Mouse (Mus musculus): ENCODE results near the gene Peli2.
"Not testable (repeated sequence)": the region's sequence is repeated elsewhere in the genome, so short reads cannot be mapped to it uniquely, and the experiment has no call there.

The Peli2 gene

GRCm38 (mm10) chr14:48120752-48121528, at the start of gene Peli2:
Gene Peli2 (plus strand): TSS chr14:48120823.
- DNase-seq (ENCODE audit: low read depth, low spot score): peak; percentile 58

GRCm38 (mm10) chr14:48072104-48072503, 48.5 kb upstream of the Peli2 start:
- DNase-seq (ENCODE audit: low read depth, low spot score): no peak

- peak; percentile 13 for DNase-seq (ENCODE audit: low read depth, low spot score)
Measured at GRCm38 (mm10) chr14:48073247-48074161, 47.1 kb upstream of the Peli2 start.

- not testable (repeated sequence) for DNase-seq (ENCODE audit: low read depth, low spot score)
Measured at GRCm38 (mm10) chr14:48079574-48079973, 41.0 kb upstream of the Peli2 start.

- DNase-seq (ENCODE audit: low read depth, low spot score): peak; percentile 11
Measured at GRCm38 (mm10) chr14:48083836-48084812, 36.5 kb upstream of the Peli2 start.

- DNase-seq (ENCODE audit: low read depth, low spot score): no peak
Measured at GRCm38 (mm10) chr14:48086682-48087297, 33.8 kb upstream of the Peli2 start.

GRCm38 (mm10) chr14:48087298-48087830, 33.3 kb upstream of the Peli2 start:
- no peak for DNase-seq (ENCODE audit: low read depth, low spot score)

GRCm38 (mm10) chr14:48090465-48090864, 30.2 kb upstream of the Peli2 start:
- no peak for DNase-seq (ENCODE audit: low read depth, low spot score)

- no peak for DNase-seq (ENCODE audit: low read depth, low spot score)
Measured at GRCm38 (mm10) chr14:48091160-48091559, 29.5 kb upstream of the Peli2 start.

- no peak for DNase-seq (ENCODE audit: low read depth, low spot score)
Measured at GRCm38 (mm10) chr14:48098253-48098652, 22.4 kb upstream of the Peli2 start.

- DNase-seq (ENCODE audit: low read depth, low spot score): no peak
Measured at GRCm38 (mm10) chr14:48099354-48099753, 21.3 kb upstream of the Peli2 start.

GRCm38 (mm10) chr14:48106453-48106852, 14.2 kb upstream of the Peli2 start:
- DNase-seq (ENCODE audit: low read depth, low spot score): no peak

GRCm38 (mm10) chr14:48117986-48118385, 2.6 kb upstream of the Peli2 start:
- DNase-seq (ENCODE audit: low read depth, low spot score): no peak

- no peak for DNase-seq (ENCODE audit: low read depth, low spot score)
Measured at GRCm38 (mm10) chr14:48119012-48119647, 1.5 kb upstream of the Peli2 start.

- DNase-seq (ENCODE audit: low read depth, low spot score): peak; percentile 40
Measured at GRCm38 (mm10) chr14:48119648-48120270, 864 bp upstream of the Peli2 start.

- DNase-seq (ENCODE audit: low read depth, low spot score): peak; percentile 55
Measured at GRCm38 (mm10) chr14:48120443-48120751, 226 bp upstream of the Peli2 start.

- DNase-seq (ENCODE audit: low read depth, low spot score): no peak
Measured at GRCm38 (mm10) chr14:48121529-48122517, 1.2 kb downstream of the Peli2 start.

GRCm38 (mm10) chr14:48124011-48124410, 3.4 kb downstream of the Peli2 start:
- DNase-seq (ENCODE audit: low read depth, low spot score): no peak

GRCm38 (mm10) chr14:48124816-48125215, 4.2 kb downstream of the Peli2 start:
- no peak for DNase-seq (ENCODE audit: low read depth, low spot score)

Measured in forelimb bud, embryonic 11.5 days (tissue).